Mouse (Mus musculus) hindbrain, postnatal 0 days (tissue): ENCODE measurements around the gene Rcc2. TPM values are rescaled to one million over a fixed set of nuclear protein-coding genes. Genes with fewer than 3 reads are reported as not detected.

Experiments used
- ATAC-seq: fragments of 200-750 bp; cut with Nextera tagmentation; 2 replicates; pipeline ENCODE4 v1.8.0; 2017; ENCODE audit warnings: mild to moderate bottlenecking, moderate TSS enrichment, moderate library complexity
- DNase-seq: peaks from one replicate; pipeline ENCODE4 v3.0.0-alpha.2; 2015; ENCODE audit warnings: low spot score
- H3K27ac ChIP-seq: fragments of 300-500 bp; sonication (generic); 2 replicates; pipeline ENCODE4 v1.5.1; 2014; ENCODE audit warnings: mild to moderate bottlenecking
- H3K27me3 ChIP-seq: fragments of 300-500 bp; sonication (generic); 2 replicates; pipeline ENCODE4 v1.6.1; 2014; ENCODE audit warnings: low read length, mixed read lengths; ENCODE audit not compliant: insufficient read depth
- H3K36me3 ChIP-seq: fragments of 300-500 bp; sonication (generic); 2 replicates; pipeline ENCODE4 v1.6.1; 2014; ENCODE audit warnings: low read length, mixed read lengths; ENCODE audit not compliant: insufficient read depth
- H3K4me1 ChIP-seq: fragments of 300-500 bp; sonication (generic); 2 replicates; pipeline ENCODE4 v1.6.1; 2014; ENCODE audit warnings: antibody characterized with exemption, low read length, mixed read lengths; ENCODE audit not compliant: insufficient read depth
- H3K4me2 ChIP-seq: fragments of 300-500 bp; sonication (generic); 2 replicates; pipeline ENCODE4 v1.6.1; 2014; ENCODE audit warnings: low read depth, mild to moderate bottlenecking, low read length, moderate library complexity, mixed read lengths
- H3K4me3 ChIP-seq: fragments of 300-500 bp; sonication (generic); 2 replicates; pipeline ENCODE4 v1.5.1; 2014; ENCODE audit warnings: low read length
- H3K9ac ChIP-seq: fragments of 300-500 bp; sonication (generic); replicated peaks from 2 replicates; pipeline ENCODE4 v1.6.1; 2014; ENCODE audit warnings: mild to moderate bottlenecking, low read length, moderate library complexity, mixed read lengths
- H3K9me3 ChIP-seq: fragments of 300-500 bp; sonication (generic); 2 replicates; pipeline ENCODE4 v1.6.1; 2016; ENCODE audit warnings: low read length, mixed read lengths
- CTCF ChIP-seq: IDR thresholded peaks from 2 replicates; pipeline ENCODE4 v1.5.1; 2016; ENCODE audit warnings: antibody characterized with exemption, control low read depth, low read depth
- WGBS: fragments of 180-500 bp; shearing (Covaris S2); extraction: QIAGEN DNeasy Blood & Tissue Kit; methylation state at CpG from one replicate; pipeline ENCODE4 v1.1.7; 2014; 5-methylcytosine and 5-hydroxymethylcytosine counted together
- microRNA-seq, 2 experiments: library from miRNA; unstranded; fragments of <30 nt; microRNA quantifications; one replicate each; pipeline ENCODE4; 2016
- polyA plus RNA-seq: library from polyadenylated mRNA; unstranded; fragments of >200 nt; fragmentation: Nextera tagmentation; extraction: Ambion mirVana; gene quantifications from 2 replicates; pipeline ENCODE4 v1.2.1, GENCODE M21; 2015
- total RNA-seq: library from RNA; depleted of rRNA; stranded (reverse); fragments of >200 nt; gene quantifications from 2 replicates; pipeline ENCODE4 v1.2.3, GENCODE M21; 2014; rRNA removed

Rcc2 gene
- total and polyA plus RNA-seq, 2 experiments from 2014 or later = 15.8 to 60.3 TPM

GRCm38 (mm10) chr4:140765936-140766335 is 65.6 kb downstream of the Rcc2 start:
- no peak for TF ChIP-seq CTCF
- H3K4me1 ChIP-seq = no peaks in the 10 kb centered on the region
- ATAC-seq (no peak), DNase-seq (no peak)
- no peak overlapping the region for H3K9ac ChIP-seq
- H3K9me3 ChIP-seq = no peaks in the 10 kb centered on the region
- 80% methylated on average over 3 of the region's 3 CpGs for WGBS
- H3K27ac ChIP-seq = no peak overlapping the region
- H3K4me2 ChIP-seq = no peak overlapping the region
- H3K36me3 ChIP-seq = no peaks in the 10 kb centered on the region
- H3K27me3 ChIP-seq = no peaks in the 10 kb centered on the region
- no peak overlapping the region for H3K4me3 ChIP-seq

GRCm38 (mm10) chr4:140768973-140769372 is 68.6 kb downstream of the Rcc2 start:
- ATAC-seq (no peak), DNase-seq (no peak)
- no peaks in the 10 kb centered on the region for H3K4me1 ChIP-seq
- H3K4me2 ChIP-seq = no peak overlapping the region
- H3K9me3 ChIP-seq = no peaks in the 10 kb centered on the region
- 81% methylated on average over 5 of the region's 5 CpGs for WGBS
- H3K27ac ChIP-seq = no peak overlapping the region
- no peak for TF ChIP-seq CTCF
- no peaks in the 10 kb centered on the region for H3K36me3 ChIP-seq
- no peak overlapping the region for H3K9ac ChIP-seq
- H3K4me3 ChIP-seq = no peak overlapping the region
- no peaks in the 10 kb centered on the region for H3K27me3 ChIP-seq

- peak overlapping the region; percentile 40 for H3K4me2 ChIP-seq
- 10% methylated on average over 13 of the region's 13 CpGs for WGBS
- TF ChIP-seq CTCF = no peak
- H3K9me3 ChIP-seq = no peaks in the 10 kb centered on the region
- H3K27ac ChIP-seq = no peak overlapping the region
- DNase-seq = no peak
- no peak overlapping the region for H3K9ac ChIP-seq
- H3K36me3 ChIP-seq = no peaks in the 10 kb centered on the region
- H3K4me1 ChIP-seq = no peaks in the 10 kb centered on the region
- no peak for ATAC-seq
- no peak overlapping the region for H3K4me3 ChIP-seq
- no peaks in the 10 kb centered on the region for H3K27me3 ChIP-seq
These were observed 70.1 kb downstream of the Rcc2 start for GRCm38 (mm10) chr4:140770433-140770832.

- Histone ChIP-seq H3K4me2 (no peak overlapping the region), H3K27me3 (no peaks in the 10 kb centered on the region), H3K9me3 (no peaks in the 10 kb centered on the region), H3K4me3 (no peak overlapping the region), H3K27ac (no peak overlapping the region), H3K36me3 (no peaks in the 10 kb centered on the region), H3K9ac (no peak overlapping the region), H3K4me1 (no peaks in the 10 kb centered on the region)
- TF ChIP-seq CTCF = no peak
- no peak for DNase-seq
- WGBS = 40% methylated on average over 4 of the region's 4 CpGs
- ATAC-seq = no peak
These were observed 70.8 kb downstream of the Rcc2 start for GRCm38 (mm10) chr4:140771091-140771490.

Small RNA genes within 50 kb of the gene (microRNA-seq; reads per million reads assigned to microRNA genes)
- gene Gm23045 = 0 reads per million in 2 experiments
- 0 reads per million in 2 experiments for gene Gm25951

Other genes with a start within 250 kb of the Rcc2 start
- gene Arhgef10l, start 34.5 kb upstream of the Rcc2 start, total RNA-seq = 79.2 and 79.4 TPM in 2 replicates
- gene Arhgef10l, start 34.5 kb upstream of the Rcc2 start, polyA plus RNA-seq = 22.5 and 22.6 TPM in 2 replicates
- gene Padi6, start 42.1 kb downstream of the Rcc2 start, total RNA-seq = 0.18 and 0.58 TPM in 2 replicates
- gene Padi6, start 42.1 kb downstream of the Rcc2 start, polyA plus RNA-seq = 0.11 and 0.16 TPM in 2 replicates
- gene Padi4, start 73.7 kb downstream of the Rcc2 start, total RNA-seq = not detected in 2 replicates
- gene Padi4, start 73.7 kb downstream of the Rcc2 start, polyA plus RNA-seq = not detected in 2 replicates
- not detected in 2 replicates for gene Padi3, start 110.1 kb downstream of the Rcc2 start, total RNA-seq
- gene Padi3, start 110.1 kb downstream of the Rcc2 start, polyA plus RNA-seq = 0.05 TPM in 2 replicates
- 0.25 TPM in 1 of 2 replicates, not detected in the other for gene Padi1, start 145.2 kb downstream of the Rcc2 start, total RNA-seq
- 0.05 TPM in 1 of 2 replicates, not detected in the other for gene Padi1, start 145.2 kb downstream of the Rcc2 start, polyA plus RNA-seq
- 5.3 and 5.5 TPM in 2 replicates for gene Padi2, start 205.8 kb downstream of the Rcc2 start, total RNA-seq
- 2.7 and 3.0 TPM in 2 replicates for gene Padi2, start 205.8 kb downstream of the Rcc2 start, polyA plus RNA-seq